Comparison of ENCODE assay signal across 9 mouse cellular contexts in the genomic region with DNA sequence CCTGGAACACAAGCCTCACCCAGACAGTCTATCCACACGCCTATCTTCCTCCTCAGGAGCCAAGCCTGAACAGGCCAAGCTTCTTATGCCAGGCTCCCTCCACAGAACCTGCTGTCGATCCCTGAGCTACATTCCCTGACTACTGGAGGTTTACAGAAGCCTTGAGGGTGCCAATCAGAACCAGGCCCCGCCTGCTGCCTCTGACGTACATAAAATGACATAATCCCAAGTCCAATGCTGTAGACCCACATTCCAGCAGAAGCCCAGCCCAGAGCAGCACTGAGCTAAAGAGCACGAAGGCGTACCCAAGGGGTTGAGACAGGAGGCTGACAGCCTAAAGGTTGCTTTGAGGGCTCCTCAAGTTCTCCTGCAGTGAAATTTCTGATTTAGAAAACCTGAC. TPM values are rescaled to one million over a fixed set of nuclear protein-coding genes. Genes with fewer than 3 reads are reported as not detected.
DNase-seq lines count a peak whose midpoint lies in the region.
"Had no signal": no experiment of that assay in that cellular context is flagged by ENCODE, and none has a peak within 500 bp of the region (broad histone marks: within the 10 kb centered on the region; RNA-seq: fewer than 3 reads in every experiment).

No protein-coding gene starts in this region.

- DNase-seq in ES-CJ7 (ENCODE audit: low read depth, low spot score) = peak; percentile 32
- peak; percentile 74 for DNase-seq in adrenal gland, postnatal 25 days
- DNase-seq in frontal cortex, adult 2 months (ENCODE audit: extremely low spot score in 1 of 2, low spot score in 1 of 2) = peak; percentile 83 to 91
- peak; percentile 68 to 70 for DNase-seq in heart, postnatal 36 days
- peak; percentile 56 to 62 for DNase-seq in layer of hippocampus, postnatal 10 days (ENCODE audit: low spot score in 2 of 2)
- peak; percentile 94 for DNase-seq in lung, postnatal 10 days
- DNase-seq in telencephalon, adult 2 months (ENCODE audit: low read depth, low spot score) = peak; percentile 87
- DNase-seq in spleen, postnatal 14 days (ENCODE audit: low spot score in 2 of 2) = no peak
- DNase-seq: liver, embryonic 13.5 days had no signal

- intact Hi-C loops in heart, postnatal 36 days (cut with DNase I) = no loop called here

RNA-seq across cellular contexts. Expression of a gene that starts 6.0 kb away (rescaled TPM):
- total RNA-seq in adrenal gland, postnatal 25 days (2021) = 35.5 and 44.7 TPM in 2 replicates
- 94.1 and 100 TPM in 2 replicates for polyA plus RNA-seq in frontal cortex, adult 2 months (2012; rRNA removed)
- 10 to 100 TPM; 21.8 to 33.4 TPM for total RNA-seq in heart, postnatal 36 days (2021)
- total RNA-seq in layer of hippocampus, postnatal 10 days (2021) = 10 to 100 TPM; 89.1 to 94.8 TPM

RNA-seq across cellular contexts. Expression of a gene that starts 26.8 kb away (rescaled TPM):
- total RNA-seq in adrenal gland, postnatal 25 days (2021) = 27.0 and 30.8 TPM in 2 replicates
- 288 and 299 TPM in 2 replicates for polyA plus RNA-seq in frontal cortex, adult 2 months (2012; rRNA removed)
- total RNA-seq in heart, postnatal 36 days (2021) = 1 to 10 TPM; 4.6 to 4.8 TPM
- 100 to 1,000 TPM; 385 to 403 TPM for total RNA-seq in layer of hippocampus, postnatal 10 days (2021)

RNA-seq across cellular contexts. Expression of a gene that starts 32.5 kb away (rescaled TPM):
- 24.0 and 28.2 TPM in 2 replicates for total RNA-seq in adrenal gland, postnatal 25 days (2021)
- polyA plus RNA-seq in frontal cortex, adult 2 months (2012; rRNA removed) = 13.3 and 14.7 TPM in 2 replicates
- total RNA-seq in heart, postnatal 36 days (2021) = 1 to 10 TPM; 5.8 to 7.5 TPM
- 10 to 100 TPM; 17.1 to 17.2 TPM for total RNA-seq in layer of hippocampus, postnatal 10 days (2021)

RNA-seq across cellular contexts. Expression of a gene that starts 45.5 kb away (rescaled TPM):
- total RNA-seq in adrenal gland, postnatal 25 days (2021) = 18.7 and 19.1 TPM in 2 replicates
- polyA plus RNA-seq in frontal cortex, adult 2 months (2012; rRNA removed) = 6.9 and 7.5 TPM in 2 replicates
- 1 to 10 TPM; 1.7 TPM for total RNA-seq in heart, postnatal 36 days (2021)
- total RNA-seq in layer of hippocampus, postnatal 10 days (2021) = 1 to 10 TPM; 5.1 to 5.7 TPM

RNA-seq across cellular contexts. Expression of a gene that starts 53.2 kb away (rescaled TPM):
- 2.8 and 4.1 TPM in 2 replicates for total RNA-seq in adrenal gland, postnatal 25 days (2021)
- 0.50 and 0.66 TPM in 2 replicates for polyA plus RNA-seq in frontal cortex, adult 2 months (2012; rRNA removed)
- not detected for total RNA-seq in heart, postnatal 36 days (2021)
- total RNA-seq in layer of hippocampus, postnatal 10 days (2021) = under 1 TPM; 0.45 to 0.64 TPM

Comparison
In these comparisons a context has a peak if more than half of its experiments do, and no peak if none do; other contexts are left out.
1. DNase-seq: peak in ES-CJ7 (single experiment), adrenal gland, postnatal 25 days (single experiment), frontal cortex, adult 2 months (2 of 2), heart, postnatal 36 days (2 of 2), layer of hippocampus, postnatal 10 days (2 of 2), lung, postnatal 10 days (single experiment) and telencephalon, adult 2 months (single experiment); none in spleen, postnatal 14 days (0 of 2).
2. RNA of a gene that starts 26.8 kb away (total RNA-seq): 385 to 403 TPM in layer of hippocampus, postnatal 10 days; 27.0 to 30.8 TPM in adrenal gland, postnatal 25 days and 4.6 to 4.8 TPM in heart, postnatal 36 days; every median in the first group is over 10 times any median in the second.